Mouse (Mus musculus) right cerebral cortex, postnatal 10 days (tissue): ENCODE measurements around the gene Atxn1.
A peak's percentile ranks its signal among the peaks of the same experiment; 100 is the strongest.

ENCODE experiments used
- DNase-seq, 2 experiments: peaks; one replicate each; pipeline ENCODE4 v3.0.0; 2021; ENCODE audit warnings: low spot score in 2 of 2

Atxn1 gene

DNA sequence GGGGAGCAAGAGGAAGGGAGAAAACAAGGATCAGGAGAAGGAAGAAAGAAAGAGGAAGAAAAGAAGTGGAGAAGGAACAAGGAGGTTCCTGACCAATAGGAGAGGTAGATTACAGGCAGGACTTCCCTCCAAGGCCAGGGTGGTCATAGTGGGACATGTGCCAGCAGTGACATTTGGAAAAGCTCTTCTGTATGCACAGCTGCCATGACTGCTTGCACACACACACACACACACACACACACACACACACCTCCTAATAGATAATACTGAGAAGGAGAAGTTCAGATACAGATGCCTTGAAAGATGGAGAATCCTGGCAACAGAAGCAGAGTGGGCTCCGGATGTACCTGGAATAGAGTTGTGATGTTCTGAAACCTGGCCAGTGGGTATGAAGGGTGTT, 189.3 kb downstream of the Atxn1 start:
- no peak for DNase-seq

GRCm38 (mm10) chr13:45773381-45774168, 191.2 kb downstream of the Atxn1 start:
- no peak for DNase-seq

- DNase-seq, result no peak
Observed at GRCm38 (mm10) chr13:45769757-45770156, 195.1 kb downstream of the Atxn1 start.

- DNase-seq, result no peak
Observed at GRCm38 (mm10) chr13:45768250-45768649, 196.6 kb downstream of the Atxn1 start.

GRCm38 (mm10) chr13:45764354-45764753, 200.5 kb downstream of the Atxn1 start:
- DNase-seq, result peak; percentile 52 to 59

GRCm38 (mm10) chr13:45762278-45762677, 202.5 kb downstream of the Atxn1 start:
- DNase-seq, result peak; percentile 18 to 33

DNA sequence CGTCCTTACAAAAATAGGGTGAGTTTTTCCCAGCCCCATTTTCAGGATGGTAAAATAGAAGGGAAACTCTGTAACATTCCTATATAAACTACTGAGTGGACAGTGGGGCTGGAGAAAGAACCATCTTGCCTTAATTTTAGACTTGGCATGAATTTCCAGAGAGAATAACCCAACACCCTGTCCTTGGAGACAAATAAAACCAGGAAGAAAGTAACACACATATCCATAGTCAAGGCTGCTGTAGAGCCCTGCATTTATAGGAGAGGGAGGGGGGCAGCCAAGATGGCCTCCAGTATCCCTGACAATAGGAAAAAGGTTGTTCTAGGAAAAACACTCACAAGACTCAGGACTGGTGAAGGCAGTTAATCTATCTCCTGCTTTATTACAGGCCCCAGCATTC, 210.3 kb downstream of the Atxn1 start:
- DNase-seq, result no peak

DNA sequence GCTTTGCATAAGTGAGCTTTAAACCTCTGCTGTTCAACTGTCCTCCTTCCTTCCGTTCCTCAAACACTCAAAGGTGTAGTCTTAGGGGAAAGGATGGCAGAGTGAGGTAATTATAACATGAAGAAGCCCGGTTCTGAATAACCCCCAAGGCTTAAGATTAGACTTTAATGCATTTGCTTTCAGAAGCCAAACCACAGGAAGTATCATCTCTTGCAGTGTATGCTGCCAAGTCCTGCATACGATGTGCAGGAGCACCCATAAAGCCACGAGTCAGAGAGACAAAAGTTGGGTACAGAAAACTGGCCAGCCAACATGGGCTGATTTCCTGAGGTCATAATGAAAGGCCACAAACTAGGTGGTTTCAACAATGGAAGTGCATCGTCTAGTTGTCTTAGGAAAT, 212.3 kb downstream of the Atxn1 start:
- DNase-seq, result no peak

DNA sequence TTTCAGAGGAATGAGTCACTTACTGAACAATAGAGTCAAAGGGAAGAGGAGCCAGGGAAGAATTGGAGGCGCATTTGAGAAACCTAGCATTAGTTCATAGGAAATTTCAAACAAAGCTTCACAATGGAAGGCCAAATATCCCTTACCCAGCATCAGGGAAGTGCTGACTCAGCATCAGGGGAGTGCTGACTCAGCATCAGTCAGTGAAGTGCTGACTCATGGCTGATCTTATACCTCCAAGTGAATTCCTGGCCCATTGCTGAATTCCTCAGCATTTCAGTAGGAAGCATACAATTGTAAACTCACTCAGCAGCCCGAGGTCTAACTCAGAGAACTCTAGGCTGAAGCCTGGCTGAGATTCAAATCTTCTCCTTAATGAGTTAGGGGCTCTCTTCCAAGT, 213.6 kb downstream of the Atxn1 start:
- no peak for DNase-seq

GRCm38 (mm10) chr13:45750627-45751026, 214.2 kb downstream of the Atxn1 start:
- DNase-seq, result peak in 1 of 2 experiments; percentile 58

- no peak for DNase-seq
Observed at GRCm38 (mm10) chr13:45749937-45750336, 214.9 kb downstream of the Atxn1 start.

DNA sequence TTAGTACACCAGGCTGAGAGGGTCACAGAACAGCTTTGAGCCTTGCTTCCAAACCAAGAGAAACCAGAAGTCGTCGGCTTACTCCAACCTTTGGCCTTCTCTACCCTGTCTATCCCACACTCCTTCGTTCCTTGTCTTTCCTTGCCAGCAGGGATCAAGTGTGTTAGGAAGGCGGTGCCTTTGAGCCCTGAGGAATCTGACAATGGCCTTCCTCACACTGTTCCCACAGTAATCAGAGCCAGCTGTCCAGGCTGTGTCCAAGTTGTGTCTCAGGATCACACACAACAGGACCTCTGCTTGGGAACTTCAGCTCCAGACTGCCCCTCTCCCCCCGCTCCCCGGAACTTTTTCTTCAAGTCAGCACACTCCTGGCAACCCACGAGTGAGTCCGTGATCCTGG, 215.6 kb downstream of the Atxn1 start:
- DNase-seq, result no peak

- DNase-seq, result no peak
Observed at GRCm38 (mm10) chr13:45748691-45749090, 216.1 kb downstream of the Atxn1 start.

DNA sequence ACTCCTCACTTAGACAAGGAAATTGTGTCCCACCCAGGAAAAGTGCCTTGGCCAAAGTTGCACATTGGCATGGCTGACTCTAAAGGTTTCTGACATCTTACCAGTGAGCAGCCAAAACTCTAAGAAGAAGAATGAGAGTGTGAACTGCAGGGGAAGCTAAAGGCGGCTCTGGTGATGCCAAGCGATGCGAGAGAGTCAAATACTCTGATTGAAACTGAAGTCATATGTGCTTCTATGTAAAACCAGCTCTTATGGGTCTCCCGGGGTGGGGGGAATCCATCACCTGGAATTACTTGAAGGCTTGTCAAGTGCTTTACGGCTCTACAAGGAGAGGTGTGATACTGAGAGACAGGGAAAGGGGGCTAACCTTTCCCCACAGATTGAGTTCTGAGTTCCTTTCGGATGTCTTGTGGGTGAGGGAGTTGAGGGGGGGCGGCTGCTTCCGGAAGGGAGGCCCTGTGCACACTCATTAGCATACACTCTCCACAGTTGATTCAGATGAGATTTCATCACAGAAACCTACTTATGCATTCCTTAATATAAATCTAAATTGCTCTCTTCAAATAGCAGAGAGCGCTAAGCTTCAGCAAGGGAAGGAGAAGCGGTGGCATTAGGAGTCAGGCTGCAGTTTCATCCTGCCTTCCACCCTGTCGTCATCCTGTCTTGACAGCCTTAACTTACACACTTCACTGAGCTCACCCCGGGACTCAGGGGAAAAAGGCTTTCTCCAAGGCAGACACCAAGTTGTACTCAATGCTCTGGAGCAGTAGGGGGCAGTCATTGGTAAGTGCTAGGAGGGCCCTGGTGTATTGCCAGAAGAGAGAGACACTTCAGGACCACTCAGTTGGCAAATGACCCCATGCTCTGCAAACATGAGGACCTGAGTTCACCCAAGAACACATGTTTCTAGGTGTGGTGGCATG, 218.7 kb downstream of the Atxn1 start:
- peak; percentile 46 to 57 for DNase-seq

DNA sequence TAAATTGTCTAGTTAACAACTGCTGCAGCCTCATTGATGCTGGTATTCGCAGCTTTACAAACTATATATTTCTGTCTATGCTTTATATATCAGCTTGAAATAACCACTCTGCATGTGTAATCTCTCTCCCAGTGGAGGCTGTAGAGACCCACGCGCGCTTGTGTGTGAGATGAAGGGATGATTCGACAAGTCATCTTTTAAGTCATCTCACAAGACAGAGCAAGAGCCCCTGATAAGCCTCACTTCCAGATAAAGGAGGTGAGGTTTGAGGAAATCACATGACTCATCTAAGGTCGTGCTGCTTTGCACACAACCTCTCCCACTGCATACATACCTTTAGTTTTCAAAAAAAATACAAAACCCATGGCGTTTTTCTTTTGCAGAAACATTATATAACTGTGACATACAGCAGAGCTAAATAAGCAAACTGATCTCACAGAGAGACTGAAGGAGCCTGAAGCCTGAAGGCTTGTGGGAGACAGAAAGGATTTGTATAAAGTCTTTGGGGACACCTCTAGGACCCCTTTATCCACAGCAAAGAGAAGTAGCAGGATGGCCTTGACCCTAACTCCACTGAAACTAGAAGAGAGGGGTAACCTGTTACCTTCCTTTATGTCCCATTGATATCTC, 219.9 kb downstream of the Atxn1 start:
- peak in 1 of 2 experiments; percentile 52 for DNase-seq

DNA sequence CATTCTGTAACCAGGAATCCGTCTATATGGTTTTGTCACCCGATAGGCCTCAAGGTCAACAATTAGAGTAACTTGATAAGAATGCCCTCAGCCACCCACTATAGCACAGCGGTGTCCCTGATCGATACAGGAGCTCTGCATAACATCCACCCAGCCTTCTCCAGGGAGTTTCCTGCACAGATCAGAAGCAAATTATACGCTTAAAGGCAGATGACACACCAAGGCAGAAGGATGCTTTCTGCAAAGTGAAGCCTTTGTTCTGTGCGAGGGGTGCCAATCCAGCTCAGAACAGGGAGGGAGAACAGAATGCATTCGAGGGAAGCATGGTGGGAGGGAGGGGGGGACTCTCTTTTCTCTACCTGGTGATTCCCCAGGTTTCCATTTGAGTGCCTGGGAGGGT, 221.0 kb downstream of the Atxn1 start:
- DNase-seq, result no peak

DNA sequence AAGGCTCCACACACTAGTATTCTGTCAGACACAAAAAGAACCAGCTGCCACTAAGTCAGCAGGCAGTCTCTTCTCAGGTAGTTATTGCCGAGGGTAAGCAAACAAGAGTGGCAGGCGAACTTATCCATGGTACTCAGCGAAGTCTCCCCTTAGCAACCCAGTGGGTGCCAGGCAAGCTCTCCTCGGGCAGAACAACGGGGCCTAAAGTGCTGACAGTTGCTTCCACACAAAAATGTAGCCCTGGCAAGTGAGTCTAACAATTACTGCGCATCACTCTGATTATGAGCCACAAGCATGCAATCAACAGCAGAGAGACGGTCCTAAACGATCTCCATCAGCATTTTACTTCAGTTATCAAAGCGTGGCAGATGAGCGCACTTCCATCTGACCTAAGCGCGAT, 224.4 kb downstream of the Atxn1 start:
- no peak for DNase-seq

- DNase-seq, result no peak
Observed at GRCm38 (mm10) chr13:45736241-45736640, 228.6 kb downstream of the Atxn1 start.

GRCm38 (mm10) chr13:45735802-45736201, 229.0 kb downstream of the Atxn1 start:
- DNase-seq, result no peak

DNA sequence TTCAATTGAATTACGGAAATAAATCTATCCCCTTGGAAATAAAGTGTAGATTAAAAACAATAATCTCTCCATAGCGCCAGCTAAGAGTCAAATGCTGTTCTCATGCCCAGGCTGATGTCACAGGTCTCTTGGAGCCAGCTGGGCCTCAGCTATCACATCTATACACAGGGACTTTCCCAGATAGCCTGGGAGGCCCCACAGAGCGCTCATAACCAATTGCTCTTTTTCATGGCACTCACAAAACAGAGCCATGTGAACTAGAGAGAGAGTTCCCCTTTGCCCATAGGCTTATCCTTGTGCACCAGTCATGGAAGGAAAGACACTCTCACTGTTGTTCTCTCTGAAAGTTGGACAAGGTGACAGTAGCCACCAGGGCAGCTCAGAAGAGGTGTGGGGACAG, 230.3 kb downstream of the Atxn1 start:
- no peak for DNase-seq

DNA sequence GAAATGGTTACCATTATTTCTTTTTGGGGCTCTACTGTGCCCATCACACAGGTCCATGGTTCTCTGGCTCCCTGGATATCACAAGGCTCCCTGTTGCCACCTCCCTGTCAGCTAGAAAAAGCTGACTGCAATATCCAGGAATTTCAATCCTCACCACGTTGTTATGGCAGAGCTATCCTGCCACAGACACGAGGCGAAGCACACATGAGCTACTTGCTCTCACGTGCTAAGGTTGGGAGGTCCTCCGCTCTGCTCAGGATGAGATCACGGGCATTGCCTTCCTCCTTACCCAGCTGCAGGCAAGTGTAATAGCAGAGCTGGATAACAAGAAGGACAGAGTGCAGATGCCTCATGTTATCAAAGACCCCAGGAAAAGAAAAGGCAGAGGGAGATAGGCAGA, 232.2 kb downstream of the Atxn1 start:
- DNase-seq, result no peak

DNA sequence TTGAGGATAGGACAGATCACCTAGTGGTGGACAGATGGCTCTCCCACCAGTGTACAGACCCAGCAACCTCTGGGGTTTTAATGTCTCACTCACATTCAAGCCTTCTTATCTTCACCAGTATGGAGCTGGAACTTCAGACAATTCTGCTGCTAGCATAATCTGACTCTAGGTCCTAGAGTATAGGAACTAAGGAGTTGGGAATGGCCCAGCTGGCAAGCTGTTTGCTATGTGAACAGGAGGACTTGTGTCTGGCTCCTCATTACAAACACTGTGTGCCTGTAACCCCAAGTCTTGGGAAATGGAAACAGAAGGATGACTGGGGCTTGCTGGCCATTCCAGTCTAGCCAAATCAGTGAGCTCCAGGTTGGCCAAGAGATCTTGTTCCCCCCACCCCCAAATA, 237.9 kb downstream of the Atxn1 start:
- DNase-seq, result no peak
